Mouse (Mus musculus) ovary, postnatal 14 days (tissue): ENCODE measurements at regions not wholly inside any gene's neighbourhood (a gene's known extent, or its start where the extent isn't known, plus 50 kb on each side); places are given as distances from the start of the nearest gene placed in this dataset.
"Not testable (repeated sequence)": the region's sequence is repeated elsewhere in the genome, so short reads cannot be mapped to it uniquely, and the experiment has no call there.

Experiments used
- DNase-seq: peaks from one replicate; pipeline ENCODE4 v3.0.0; 2022; ENCODE audit warnings: low spot score

- not testable (repeated sequence) for DNase-seq
Measured at GRCm38 (mm10) chr8:20436956-20437355, 73.9 kb upstream of the Gm15319 start.

GRCm38 (mm10) chr8:20433236-20433635 is 70.2 kb upstream of the Gm15319 start:
- not testable (repeated sequence) for DNase-seq

GRCm38 (mm10) chr8:20429469-20429868 is 66.5 kb upstream of the Gm15319 start:
- not testable (repeated sequence) for DNase-seq

DNA sequence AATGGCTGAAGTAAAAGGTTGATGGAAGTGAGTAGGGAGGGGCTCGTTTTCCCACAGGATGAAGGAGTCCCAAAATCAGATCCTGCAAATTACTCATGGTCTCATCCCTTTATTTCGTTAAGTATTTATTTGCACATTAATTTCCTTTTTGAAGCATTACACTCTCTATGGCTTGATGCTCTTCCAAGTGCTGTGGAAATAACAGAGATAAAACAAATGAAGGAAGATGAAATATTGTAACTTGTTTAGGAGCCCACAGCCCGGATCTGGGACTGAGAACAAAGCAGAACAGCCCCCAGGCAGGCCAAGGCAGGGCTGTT is 61.9 kb upstream of the Gm15319 start:
- DNase-seq = not testable (repeated sequence)

DNA sequence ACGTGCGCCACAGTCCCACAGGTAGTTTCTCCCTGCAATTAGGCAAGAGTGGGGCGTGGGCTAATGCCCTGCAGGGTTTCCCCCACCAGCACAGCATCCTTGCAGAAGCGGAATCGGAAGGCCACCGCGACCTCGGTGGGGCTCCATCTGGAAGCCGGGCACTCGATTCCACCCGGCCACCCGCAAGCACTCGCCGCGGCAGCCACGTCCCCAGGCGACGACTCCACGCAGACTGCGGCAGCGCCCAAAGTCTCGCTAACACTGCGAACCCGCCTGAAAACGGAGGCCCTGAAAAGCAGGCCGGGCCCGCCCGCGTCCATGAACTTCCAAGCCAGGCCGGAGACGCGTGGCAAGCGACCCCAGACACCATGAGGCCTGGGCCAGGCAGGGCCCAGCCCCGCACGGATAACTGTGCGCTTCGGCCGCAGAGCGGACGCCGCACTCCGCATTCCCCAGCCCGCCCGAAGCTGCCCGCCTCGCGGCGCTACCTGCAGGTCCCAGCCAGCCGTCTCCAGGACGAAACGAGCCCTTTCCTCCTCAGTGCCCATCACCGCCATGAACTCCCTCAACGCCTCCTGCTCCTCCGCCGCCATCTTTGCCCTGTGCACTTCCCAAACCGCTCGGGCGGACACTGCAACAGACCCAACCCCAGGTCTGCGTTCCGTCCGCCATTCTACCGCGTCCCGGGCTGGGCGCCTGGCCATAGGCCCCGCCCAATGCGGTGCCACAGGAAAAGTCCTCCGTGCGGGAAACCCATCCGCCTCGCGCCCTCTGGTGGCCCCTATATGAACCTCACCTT is 61.3 kb upstream of the Gm15319 start:
- DNase-seq = peak; percentile 100

GRCm38 (mm10) chr8:20420807-20421206 is 57.8 kb upstream of the Gm15319 start:
- not testable (repeated sequence) for DNase-seq
